Comparison of ENCODE assay signal across 8 mouse cellular contexts in the genomic region with DNA sequence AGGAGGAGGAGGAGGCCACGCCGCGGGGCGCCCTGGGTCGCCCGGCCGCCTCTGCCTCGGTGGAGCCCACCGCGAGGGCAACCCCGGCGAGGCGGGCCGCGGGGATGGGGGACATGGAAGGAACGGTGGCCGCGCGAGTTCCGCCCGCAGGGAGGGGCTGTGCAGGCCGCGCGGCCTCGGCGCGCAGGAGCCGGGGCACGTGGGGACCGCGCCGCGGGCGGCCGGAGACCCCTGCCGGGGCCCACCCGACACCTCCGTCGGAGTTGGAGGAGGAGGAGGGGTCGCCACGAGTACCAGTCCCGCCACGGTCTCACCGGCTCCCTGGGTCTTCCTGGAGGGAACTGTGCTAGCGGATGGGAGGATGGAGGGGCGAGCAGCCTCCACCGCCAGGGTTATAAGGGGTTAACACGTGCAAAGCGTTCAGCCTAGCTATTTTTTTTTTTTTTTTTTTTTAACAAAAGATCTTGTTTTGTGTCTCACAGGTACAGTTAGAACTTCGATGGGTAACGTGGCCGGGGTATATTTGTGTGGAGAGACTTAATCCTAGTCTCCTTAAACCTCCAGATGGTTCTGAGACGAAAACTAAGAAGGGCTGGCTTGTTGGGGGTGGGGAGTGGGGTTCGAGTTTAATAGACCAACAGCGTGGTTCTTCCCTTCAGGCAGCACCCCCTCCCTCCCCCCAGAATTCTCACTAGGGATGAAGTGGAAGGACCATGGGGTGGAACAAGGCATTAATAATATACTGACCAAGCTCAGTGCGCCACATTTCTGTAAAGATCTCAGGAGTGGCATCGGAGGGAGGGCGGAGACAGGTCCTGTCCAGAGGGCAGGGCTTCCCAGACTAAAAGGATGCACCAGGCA. TPM values are rescaled to one million over a fixed set of nuclear protein-coding genes. Genes with fewer than 3 reads are reported as not detected.
DNase-seq lines count a peak whose midpoint lies in the region; ATAC-seq and TF ChIP-seq lines count a peak whose summit lies in the region.

No protein-coding gene starts in this region.

- H3K36me3 ChIP-seq in ES-Bruce4 (ENCODE audit: control insufficient read depth, insufficient read depth, low read length, poor library complexity, severe bottlenecking) = peaks cover 9% of the 10 kb centered on the region
- no peaks in the 10 kb centered on the region for H3K36me3 ChIP-seq in embryonic facial prominence, embryonic 15.5 days
- 0 out of 2 replicates have a peak, but pooled peaks cover 3% of the 10 kb centered on the region for H3K36me3 ChIP-seq in heart, embryonic 14.5 days (ENCODE audit: control insufficient read depth, insufficient read depth, low read length)
- no peaks in the 10 kb centered on the region for H3K36me3 ChIP-seq in lung, embryonic 15.5 days

- H3K4me1 ChIP-seq in ES-Bruce4 (ENCODE audit: control insufficient read depth, insufficient read depth, low read length) = peaks cover 2% of the 10 kb centered on the region
- H3K4me1 ChIP-seq in bone marrow, adult 2 months (ENCODE audit: control insufficient read depth, insufficient read depth, low read length) = peaks cover 2% of the 10 kb centered on the region; the same call in 1 of the 2 replicates
- H3K4me1 ChIP-seq in embryonic facial prominence, embryonic 15.5 days = peaks cover 25% of the 10 kb centered on the region
- peaks cover 4 to 20% of the 10 kb centered on the region in 2 experiments for H3K4me1 ChIP-seq in heart, embryonic 14.5 days (ENCODE audit: control insufficient read depth in 2 of 2, insufficient read depth in 2 of 2, low read length in 2 of 2)
- H3K4me1 ChIP-seq in lung, embryonic 15.5 days = peaks cover 41% of the 10 kb centered on the region

- ATAC-seq in embryonic facial prominence, embryonic 15.5 days (ENCODE audit: insufficient number of reproducible peaks, low FRiP score, low TSS enrichment, low read depth) = peak; percentile 78
- ATAC-seq in heart, embryonic 14.5 days (ENCODE audit: insufficient number of reproducible peaks, insufficient read depth, low FRiP score, low read depth) = peak; percentile 76
- ATAC-seq in lung, embryonic 15.5 days (ENCODE audit: borderline replicate concordance, extremely low read depth, low FRiP score, low TSS enrichment) = peak; percentile 79

- peak overlapping the region; percentile 45 for H3K27ac ChIP-seq in ES-Bruce4 (ENCODE audit: insufficient read depth, low read length)
- peak overlapping the region; percentile 87 for H3K27ac ChIP-seq in bone marrow, adult 2 months (ENCODE audit: control insufficient read depth, insufficient read depth, low read depth, low read length, poor library complexity)
- peak overlapping the region; percentile 93 for H3K27ac ChIP-seq in embryonic facial prominence, embryonic 15.5 days (replicated peaks)
- peak overlapping the region; percentile 83 to 87 for H3K27ac ChIP-seq in heart, embryonic 14.5 days (replicated peaks in 1 of 2; ENCODE audit: control insufficient read depth in 1 of 2, insufficient read depth in 1 of 2, low read depth in 2 of 2, low read length in 2 of 2)
- peak overlapping the region; percentile 91 for H3K27ac ChIP-seq in lung, embryonic 15.5 days

- H3K4me2 ChIP-seq in embryonic facial prominence, embryonic 15.5 days (replicated peaks) = peak overlapping the region; percentile 86
- peak overlapping the region; percentile 76 for H3K4me2 ChIP-seq in heart, embryonic 14.5 days (ENCODE audit: low read length)
- H3K4me2 ChIP-seq in lung, embryonic 15.5 days = peak overlapping the region; percentile 86

- H3K9me3 ChIP-seq in ES-Bruce4 (replicated peaks; ENCODE audit: control insufficient read depth, insufficient read depth, low read length, poor library complexity, severe bottlenecking) = no peaks in the 10 kb centered on the region
- H3K9me3 ChIP-seq in embryonic facial prominence, embryonic 15.5 days (replicated peaks) = no peaks in the 10 kb centered on the region
- H3K9me3 ChIP-seq in heart, embryonic 14.5 days (ENCODE audit: control insufficient read depth, low read length) = no peaks in the 10 kb centered on the region
- H3K9me3 ChIP-seq in lung, embryonic 15.5 days = no peaks in the 10 kb centered on the region

- H3K27me3 ChIP-seq in ES-Bruce4 (ENCODE audit: control insufficient read depth, insufficient read depth, low read length, poor library complexity, severe bottlenecking) = no peaks in the 10 kb centered on the region
- H3K27me3 ChIP-seq in embryonic facial prominence, embryonic 15.5 days = no peaks in the 10 kb centered on the region
- H3K27me3 ChIP-seq in heart, embryonic 14.5 days (ENCODE audit: control insufficient read depth, insufficient read depth, low read length) = no peaks in the 10 kb centered on the region
- H3K27me3 ChIP-seq in lung, embryonic 15.5 days = no peaks in the 10 kb centered on the region

- H3K9ac ChIP-seq in ES-Bruce4 (ENCODE audit: low read depth, poor library complexity, severe bottlenecking) = peak overlapping the region; percentile 98
- H3K9ac ChIP-seq in embryonic facial prominence, embryonic 15.5 days = peak overlapping the region; percentile 98
- peak overlapping the region; percentile 95 for H3K9ac ChIP-seq in heart, embryonic 14.5 days (ENCODE audit: low read length)
- peak overlapping the region; percentile 99 for H3K9ac ChIP-seq in lung, embryonic 15.5 days

- TF ChIP-seq CTCF in ES-Bruce4 (IDR thresholded peaks at IDR 0.05; ENCODE audit: low read depth, low read length) = no peak
- no peak for TF ChIP-seq CTCF in bone marrow, adult 2 months (IDR thresholded peaks at IDR 0.05; ENCODE audit: control insufficient read depth, insufficient read depth, low read length)

- TF ChIP-seq EP300 in ES-Bruce4 (IDR thresholded peaks at IDR 0.05; ENCODE audit: insufficient read depth, low read depth, low read length) = no peak

- 1% methylated on average over 57 of the region's 58 CpGs for WGBS in bone marrow, adult 2 months
- WGBS in embryonic facial prominence, embryonic 15.5 days = under 1% methylated on average over 53 of the region's 58 CpGs
- under 1% methylated on average over 50 of the region's 58 CpGs for WGBS in heart, embryonic 14.5 days
- WGBS in lung, embryonic 15.5 days = under 1% methylated on average over 38 of the region's 58 CpGs

- DNase-seq in kidney, postnatal 14 days = peak; percentile 24
- peak; percentile 42 for DNase-seq in ovary, postnatal 10 days (ENCODE audit: low spot score)
- DNase-seq in thymus, postnatal 25 days = peak; percentile 68

- TF ChIP-seq POLR2A in ES-Bruce4 (IDR thresholded peaks at IDR 0.05; ENCODE audit: insufficient read depth, low read length) = no peak
- peak; percentile 28; the same call in 1 of the 2 replicates for TF ChIP-seq POLR2A in bone marrow, adult 2 months (IDR thresholded peaks at IDR 0.05; ENCODE audit: borderline replicate concordance, control insufficient read depth, low read depth, low read length)

- peak overlapping the region; percentile 90 for H3K4me3 ChIP-seq in ES-Bruce4 (ENCODE audit: low read depth, low read length)
- H3K4me3 ChIP-seq in bone marrow, adult 2 months (replicated peaks; ENCODE audit: control insufficient read depth, low read depth, low read length) = peak overlapping the region; percentile 88
- H3K4me3 ChIP-seq in embryonic facial prominence, embryonic 15.5 days (replicated peaks) = peak overlapping the region; percentile 93
- peak overlapping the region; percentile 92 to 100 for H3K4me3 ChIP-seq in heart, embryonic 14.5 days (ENCODE audit: control insufficient read depth in 1 of 2, insufficient read depth in 1 of 2, low read depth in 1 of 2, low read length in 2 of 2)
- peak overlapping the region; percentile 96 for H3K4me3 ChIP-seq in lung, embryonic 15.5 days

RNA-seq across cellular contexts. Expression of gene Nap1l1, which starts 0.7 kb away (rescaled TPM):
- polyA plus RNA-seq in ES-Bruce4 (2011; ENCODE audit: insufficient read depth, insufficient read length, low read depth, missing spikeins) = 1,132 and 1,280 TPM in 2 replicates
- polyA plus RNA-seq in bone marrow, adult 2 months (2011; ENCODE audit: insufficient read depth, insufficient read length, low replicate concordance, missing spikeins) = 243 and 309 TPM in 2 replicates
- 192 and 198 TPM in 2 replicates for polyA plus RNA-seq in embryonic facial prominence, embryonic 15.5 days (2015; fragmentation: Nextera tagmentation; extraction: Ambion mirVana)
- 124 and 133 TPM in 2 replicates for polyA plus RNA-seq in heart, embryonic 14.5 days (2014; fragmentation: Nextera tagmentation; extraction: Ambion mirVana)
- 252 and 267 TPM in 2 replicates for polyA plus RNA-seq in lung, embryonic 15.5 days (2015; fragmentation: Nextera tagmentation; extraction: Ambion mirVana)

RNA-seq across cellular contexts. Expression of gene Phlda1, which starts 32.3 kb away (rescaled TPM):
- polyA plus RNA-seq in ES-Bruce4 (2011; ENCODE audit: insufficient read depth, insufficient read length, low read depth, missing spikeins) = 12.6 and 15.3 TPM in 2 replicates
- 4.3 and 14.9 TPM in 2 replicates for polyA plus RNA-seq in bone marrow, adult 2 months (2011; ENCODE audit: insufficient read depth, insufficient read length, low replicate concordance, missing spikeins)
- 38.3 and 43.4 TPM in 2 replicates for polyA plus RNA-seq in embryonic facial prominence, embryonic 15.5 days (2015; fragmentation: Nextera tagmentation; extraction: Ambion mirVana)
- 19.3 and 23.3 TPM in 2 replicates for polyA plus RNA-seq in heart, embryonic 14.5 days (2014; fragmentation: Nextera tagmentation; extraction: Ambion mirVana)
- 113 and 116 TPM in 2 replicates for polyA plus RNA-seq in lung, embryonic 15.5 days (2015; fragmentation: Nextera tagmentation; extraction: Ambion mirVana)

Comparison
In these comparisons a context has a peak if more than half of its experiments do, and no peak if none do; other contexts are left out.
1. Peak in every context shown above with its lines: DNase-seq, ATAC-seq, H3K4me3 ChIP-seq and H3K27ac ChIP-seq.